9 mouse cellular contexts compared by ENCODE assay signal in genomic region chr16:33481148-33481547, GRCm38 (mm10). TPM values are rescaled to one million over a fixed set of nuclear protein-coding genes. Genes with fewer than 3 reads are reported as not detected.
DNase-seq lines count a peak whose midpoint lies in the region; ATAC-seq and TF ChIP-seq lines count a peak whose summit lies in the region.
"Had no signal": no experiment of that assay in that cellular context is flagged by ENCODE, and none has a peak within 500 bp of the region (broad histone marks: within the 10 kb centered on the region; RNA-seq: fewer than 3 reads in every experiment).

No protein-coding gene starts in this region.

- no peak for DNase-seq in forebrain, postnatal 0 days
- DNase-seq in testis, postnatal 10 days (ENCODE audit: low spot score) = no peak
- DNase-seq in embryonic facial prominence, embryonic 11.5 days (ENCODE audit: low spot score) = peak; percentile 32
- DNase-seq in lung, postnatal 25 days (ENCODE audit: low spot score) = peak; percentile 11
- no peak for DNase-seq in layer of hippocampus, postnatal 10 days (ENCODE audit: low spot score in 2 of 2)
- no peak for DNase-seq in gastrocnemius, postnatal 36 days

- no peak for TF ChIP-seq POLR2A in testis, adult 2 months (IDR thresholded peaks at IDR 0.05; ENCODE audit: control insufficient read depth, low read depth, low read length)

- no peak overlapping the region for H3K27ac ChIP-seq in forebrain, postnatal 0 days (ENCODE audit: low read depth, low read length)
- no peak overlapping the region for H3K27ac ChIP-seq in forebrain, embryonic 13.5 days
- no peak overlapping the region for H3K27ac ChIP-seq in testis, adult 2 months (ENCODE audit: control insufficient read depth, insufficient read depth, low read depth, low read length)
- no peak overlapping the region for H3K27ac ChIP-seq in embryonic facial prominence, embryonic 11.5 days (replicated peaks; ENCODE audit: low read depth, low read length)
- H3K27ac ChIP-seq: limb, embryonic 13.5 days had no signal

- no peaks in the 10 kb centered on the region for H3K27me3 ChIP-seq in forebrain, postnatal 0 days (ENCODE audit: insufficient read depth, low read length)
- no peaks in the 10 kb centered on the region for H3K27me3 ChIP-seq in forebrain, embryonic 13.5 days
- H3K27me3 ChIP-seq in testis, adult 2 months (ENCODE audit: control insufficient read depth, insufficient read depth, low read length) = no peaks in the 10 kb centered on the region
- H3K27me3 ChIP-seq in embryonic facial prominence, embryonic 11.5 days (ENCODE audit: control insufficient read depth, insufficient read depth, low read length) = no peaks in the 10 kb centered on the region
- H3K27me3 ChIP-seq: limb, embryonic 13.5 days had no signal

- 98% methylated on average over 2 of the region's 2 CpGs for WGBS in forebrain, postnatal 0 days
- WGBS in forebrain, embryonic 13.5 days = 98% methylated on average over 2 of the region's 2 CpGs
- 95% methylated on average over 2 of the region's 2 CpGs for WGBS in embryonic facial prominence, embryonic 11.5 days

- peak; percentile 47 for TF ChIP-seq CTCF in forebrain, postnatal 0 days (IDR thresholded peaks at IDR 0.05; ENCODE audit: low read depth)
- TF ChIP-seq CTCF in testis, adult 2 months (IDR thresholded peaks at IDR 0.05; ENCODE audit: control insufficient read depth, insufficient read depth, insufficient replicate concordance, low read depth, low read length) = peak; percentile 26; the same call in 1 of the 2 replicates

- peaks cover 9% of the 10 kb centered on the region for H3K36me3 ChIP-seq in forebrain, postnatal 0 days (ENCODE audit: insufficient read depth)
- H3K36me3 ChIP-seq in forebrain, embryonic 13.5 days (ENCODE audit: poor library complexity, severe bottlenecking) = peaks cover 46% of the 10 kb centered on the region
- H3K36me3 ChIP-seq in testis, adult 2 months (ENCODE audit: control insufficient read depth, insufficient read depth, low read length) = no peaks in the 10 kb centered on the region; the same call in 1 of the 2 replicates
- no peaks in the 10 kb centered on the region; the same call in 1 of the 2 replicates for H3K36me3 ChIP-seq in embryonic facial prominence, embryonic 11.5 days (replicated peaks; ENCODE audit: control insufficient read depth, insufficient read depth, low read depth, low read length)

- H3K9ac ChIP-seq in forebrain, postnatal 0 days = no peak overlapping the region
- H3K9ac ChIP-seq in forebrain, embryonic 13.5 days = no peak overlapping the region
- no peak overlapping the region for H3K9ac ChIP-seq in embryonic facial prominence, embryonic 11.5 days (replicated peaks; ENCODE audit: low read length)
- H3K9ac ChIP-seq: limb, embryonic 13.5 days had no signal

- ATAC-seq in forebrain, postnatal 0 days = no peak
- ATAC-seq in forebrain, embryonic 13.5 days = no peak
- ATAC-seq in embryonic facial prominence, embryonic 11.5 days (replicated peaks; ENCODE audit: insufficient number of reproducible peaks, low FRiP score, low TSS enrichment, low read depth) = no peak

- H3K4me1 ChIP-seq in forebrain, postnatal 0 days (ENCODE audit: insufficient read depth) = no peaks in the 10 kb centered on the region
- no peaks in the 10 kb centered on the region for H3K4me1 ChIP-seq in forebrain, embryonic 13.5 days
- H3K4me1 ChIP-seq in testis, adult 2 months (ENCODE audit: control insufficient read depth, insufficient read depth, low read length) = no peaks in the 10 kb centered on the region
- no peaks in the 10 kb centered on the region for H3K4me1 ChIP-seq in embryonic facial prominence, embryonic 11.5 days (ENCODE audit: control insufficient read depth, insufficient read depth, low read length)
- H3K4me1 ChIP-seq: limb, embryonic 13.5 days had no signal

- H3K4me3 ChIP-seq in forebrain, postnatal 0 days (ENCODE audit: low read depth, low read length) = no peak overlapping the region
- H3K4me3 ChIP-seq in forebrain, embryonic 13.5 days = no peak overlapping the region
- no peak overlapping the region for H3K4me3 ChIP-seq in testis, adult 2 months (ENCODE audit: control insufficient read depth, low read depth, low read length)
- H3K4me3 ChIP-seq in embryonic facial prominence, embryonic 11.5 days (ENCODE audit: low read depth, low read length) = no peak overlapping the region
- H3K4me3 ChIP-seq: limb, embryonic 13.5 days had no signal

- intact Hi-C loops in gastrocnemius, postnatal 36 days (cut with DNase I) = no loop called here

- H3K4me2 ChIP-seq in forebrain, postnatal 0 days (ENCODE audit: low read depth) = no peak overlapping the region
- H3K4me2 ChIP-seq in forebrain, embryonic 13.5 days = no peak overlapping the region
- H3K4me2 ChIP-seq in embryonic facial prominence, embryonic 11.5 days (ENCODE audit: low read depth, low read length) = no peak overlapping the region
- H3K4me2 ChIP-seq: limb, embryonic 13.5 days had no signal

- no peaks in the 10 kb centered on the region for H3K9me3 ChIP-seq in forebrain, postnatal 0 days (ENCODE audit: low read length)
- H3K9me3 ChIP-seq in forebrain, embryonic 13.5 days (replicated peaks) = no peaks in the 10 kb centered on the region
- no peaks in the 10 kb centered on the region for H3K9me3 ChIP-seq in embryonic facial prominence, embryonic 11.5 days (replicated peaks; ENCODE audit: control insufficient read depth, low read length)
- H3K9me3 ChIP-seq: limb, embryonic 13.5 days had no signal

RNA-seq across cellular contexts. Expression of gene Slc12a8, which starts 36.0 kb away (rescaled TPM):
- 1.1 and 2.1 TPM in 2 replicates for total RNA-seq in forebrain, postnatal 0 days (2014; rRNA removed)
- polyA plus RNA-seq in forebrain, postnatal 0 days (2015; fragmentation: Nextera tagmentation; extraction: Ambion mirVana) = 1.1 and 1.4 TPM in 2 replicates
- polyA plus RNA-seq in forebrain, embryonic 13.5 days (2015; fragmentation: Nextera tagmentation; extraction: Ambion mirVana) = 0.67 and 0.92 TPM in 2 replicates
- 5.2 and 5.7 TPM in 2 replicates for polyA plus RNA-seq in testis, adult 2 months (2012; rRNA removed)
- polyA plus RNA-seq in embryonic facial prominence, embryonic 11.5 days (2014; fragmentation: Nextera tagmentation; extraction: Ambion mirVana) = 0.35 and 0.61 TPM in 2 replicates
- total RNA-seq in layer of hippocampus, postnatal 10 days (2021) = 1 to 10 TPM; 1.2 to 1.6 TPM
- under 1 TPM in 1 of 2 experiments, not detected in 1; 0.26 TPM for total RNA-seq in gastrocnemius, postnatal 36 days (2021)

Comparison
In these comparisons a context has a peak if more than half of its experiments do, and no peak if none do; other contexts are left out.
1. DNase-seq: peak in embryonic facial prominence, embryonic 11.5 days (single experiment) and lung, postnatal 25 days (single experiment); none in forebrain, postnatal 0 days (single experiment), testis, postnatal 10 days (single experiment), layer of hippocampus, postnatal 10 days (0 of 2) and gastrocnemius, postnatal 36 days (0 of 2).